Mouse (Mus musculus) fibroblast of lung, adult 2 months (primary cell): ENCODE data around the gene Mif4gd.

Experiments
- DNase-seq: peaks from one replicate; pipeline ENCODE4 v3.0.0-alpha.2; 2011; ENCODE audit warnings: low read depth

Mif4gd gene

DNA sequence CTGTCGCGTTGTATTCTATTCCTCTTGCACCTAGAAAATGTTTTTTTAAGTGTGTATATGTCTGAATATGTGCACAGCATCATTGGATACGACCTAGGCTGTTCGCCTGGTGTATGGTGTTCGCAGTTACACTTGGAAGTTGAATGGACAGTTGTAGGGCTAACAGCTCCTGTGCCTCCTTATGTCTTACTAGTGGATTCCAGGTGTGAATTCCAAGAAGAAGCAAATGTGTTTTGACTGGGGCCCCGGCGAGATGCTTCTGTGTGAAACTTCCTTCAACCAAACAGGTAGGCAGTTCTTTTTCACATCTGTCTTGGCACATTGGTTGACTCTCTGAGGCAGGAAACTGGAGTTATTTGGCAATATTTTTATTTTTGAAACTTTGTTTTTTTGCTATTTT, 47.8 kb downstream of the Mif4gd start:
- no peak for DNase-seq

DNA sequence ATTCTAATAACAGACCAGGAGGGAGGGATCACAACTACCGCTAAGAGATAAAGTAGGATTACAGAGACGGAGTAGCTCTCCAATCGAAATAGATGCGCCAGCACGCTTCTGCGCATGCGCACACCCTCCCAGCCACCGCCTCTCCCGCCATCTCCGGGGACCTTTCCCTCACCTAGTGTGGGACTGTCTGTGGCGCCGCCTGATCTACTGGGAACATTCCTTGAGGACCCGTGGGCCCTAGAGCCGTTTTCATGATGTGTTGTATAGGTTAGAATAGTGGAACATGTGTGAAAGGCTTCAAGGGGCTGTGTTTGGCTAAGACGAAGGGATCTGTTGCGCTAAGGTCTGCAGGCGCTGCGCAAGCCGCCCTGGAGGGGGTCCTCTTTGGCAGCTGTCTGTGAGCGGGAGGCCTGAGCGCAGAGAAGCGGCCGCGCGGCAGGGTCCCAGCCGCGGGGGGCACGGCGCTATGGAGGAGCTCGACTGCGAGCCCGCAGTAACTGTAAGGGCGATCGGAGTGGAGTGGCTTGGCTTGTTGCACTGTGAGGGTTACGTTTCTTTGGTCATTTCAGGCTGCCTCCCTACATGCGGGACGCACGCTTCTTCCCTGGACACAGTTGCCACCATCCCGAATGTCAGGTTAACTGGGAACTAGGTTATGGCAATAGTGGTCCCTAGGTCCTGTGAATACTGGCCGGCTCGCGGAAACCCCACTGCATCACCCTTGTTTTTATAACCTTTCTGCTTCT, 48.5 kb downstream of the Mif4gd start, which contains the start of gene Nup85:
Gene Nup85 (plus strand): TSS at position 371 of the 746 bp plus-strand sequence.
- DNase-seq = peak; percentile 95

DNA sequence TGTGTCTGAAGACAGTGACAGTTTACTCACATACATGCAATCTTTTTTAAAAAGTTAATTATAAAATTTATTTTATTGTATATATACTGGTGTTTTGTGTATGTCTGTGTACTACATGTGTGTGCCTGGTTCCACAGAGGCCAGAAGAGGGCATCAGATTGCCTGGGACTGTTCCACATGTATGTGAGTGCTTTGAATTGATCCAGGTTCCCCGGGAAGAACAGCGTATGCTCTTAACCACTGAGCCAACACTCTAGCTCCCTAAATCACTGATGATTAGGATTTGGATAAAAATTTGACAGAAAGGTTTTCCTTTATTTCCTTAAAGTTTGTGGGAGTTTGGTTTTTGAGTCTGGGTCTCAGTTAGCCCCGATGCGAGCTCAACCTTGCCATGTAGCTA, 49.4 kb downstream of the Mif4gd start:
- no peak for DNase-seq
